Mouse (Mus musculus): ENCODE measurements around the gene Arid2.

The Arid2 gene

GRCm38 (mm10) chr15:96345312-96345849 lies 58.1 kb downstream of the Arid2 start:
- DNase-seq, result no peak

- DNase-seq, result no peak
Observed at GRCm38 (mm10) chr15:96351432-96351831, 64.1 kb downstream of the Arid2 start.

DNA sequence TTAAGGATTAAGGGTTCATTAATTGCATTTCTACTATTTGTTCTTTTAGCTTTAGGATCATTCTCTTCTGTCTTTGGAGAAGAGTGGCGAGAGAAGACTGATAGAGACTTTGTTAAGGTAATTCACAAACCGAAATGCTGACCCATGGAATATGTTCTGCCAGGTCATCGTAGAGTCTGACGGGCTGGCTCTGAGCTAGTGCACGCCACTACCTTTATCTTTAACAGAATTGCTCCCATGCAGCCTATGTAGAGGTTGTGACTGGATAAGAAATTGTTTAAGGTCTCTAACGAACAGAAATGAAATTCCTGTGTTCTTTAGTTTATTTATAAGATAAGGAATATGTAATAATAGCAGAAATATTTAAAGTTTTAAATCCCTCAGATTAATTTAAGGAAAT lies 71.6 kb downstream of the Arid2 start:
- no peak for DNase-seq

DNA sequence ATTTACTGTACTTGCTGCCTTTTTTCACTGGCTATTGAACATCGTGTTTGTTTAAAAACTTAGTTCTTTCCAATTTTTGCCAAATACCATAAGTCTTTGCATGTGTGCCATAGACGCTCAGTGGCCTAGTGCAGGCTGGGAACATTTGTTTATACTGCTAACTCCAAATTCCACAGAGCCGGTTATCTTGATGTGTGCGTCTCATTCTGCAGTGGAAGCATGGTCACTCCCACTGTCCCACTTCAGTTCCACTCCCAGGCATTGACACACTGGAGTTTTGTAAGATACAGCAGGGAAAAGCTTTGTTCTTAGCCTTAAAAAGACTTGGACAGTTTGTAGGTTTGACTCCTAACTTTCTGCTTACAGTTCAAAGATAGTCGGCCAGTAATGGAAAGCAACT lies 73.3 kb downstream of the Arid2 start:
- no peak for DNase-seq

- DNase-seq, result no peak
Observed at GRCm38 (mm10) chr15:96365351-96365750, 78.0 kb downstream of the Arid2 start.

- no peak for DNase-seq
Observed at GRCm38 (mm10) chr15:96366176-96366963, 79.1 kb downstream of the Arid2 start.

DNA sequence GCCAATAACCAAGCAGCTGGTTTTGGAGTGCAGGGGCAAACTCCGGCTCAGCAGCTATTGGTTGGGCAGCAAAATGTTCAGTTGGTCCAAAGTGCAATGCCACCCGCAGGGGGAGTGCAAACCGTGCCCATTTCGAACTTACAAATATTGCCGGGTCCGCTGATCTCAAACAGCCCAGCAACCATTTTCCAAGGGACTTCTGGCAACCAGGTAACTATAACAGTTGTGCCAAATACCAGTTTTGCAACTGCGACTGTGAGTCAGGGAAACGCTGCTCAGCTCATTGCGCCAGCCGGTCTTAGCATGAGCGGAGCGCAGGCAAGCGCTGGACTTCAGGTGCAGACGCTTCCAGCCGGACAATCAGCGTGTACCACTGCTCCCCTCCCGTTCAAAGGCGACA lies 84.0 kb downstream of the Arid2 start:
- no peak for DNase-seq

- no peak for DNase-seq
Observed at GRCm38 (mm10) chr15:96372628-96373027, 85.3 kb downstream of the Arid2 start.

DNA sequence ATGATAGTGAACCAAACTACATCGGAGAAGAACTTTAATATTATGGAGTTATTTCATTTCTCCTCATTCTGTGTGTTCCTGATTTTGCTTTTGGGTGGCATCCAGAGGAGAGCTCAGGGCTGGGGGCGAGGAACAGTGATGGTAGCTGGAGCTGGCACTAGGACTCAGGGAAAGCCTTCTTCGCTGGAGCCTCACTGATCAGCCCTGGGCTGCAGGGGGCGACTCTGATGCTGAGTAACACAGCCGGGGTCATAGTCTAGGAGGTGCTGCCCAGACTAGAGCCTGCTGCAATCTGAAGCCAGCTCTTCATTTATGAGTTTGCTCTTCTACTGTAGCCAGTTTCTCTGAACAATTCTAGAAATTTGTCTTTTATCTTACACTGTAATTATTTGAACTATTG lies 85.8 kb downstream of the Arid2 start:
- no peak for DNase-seq

- DNase-seq, result no peak
Observed at GRCm38 (mm10) chr15:96376214-96376613, 88.9 kb downstream of the Arid2 start.

DNA sequence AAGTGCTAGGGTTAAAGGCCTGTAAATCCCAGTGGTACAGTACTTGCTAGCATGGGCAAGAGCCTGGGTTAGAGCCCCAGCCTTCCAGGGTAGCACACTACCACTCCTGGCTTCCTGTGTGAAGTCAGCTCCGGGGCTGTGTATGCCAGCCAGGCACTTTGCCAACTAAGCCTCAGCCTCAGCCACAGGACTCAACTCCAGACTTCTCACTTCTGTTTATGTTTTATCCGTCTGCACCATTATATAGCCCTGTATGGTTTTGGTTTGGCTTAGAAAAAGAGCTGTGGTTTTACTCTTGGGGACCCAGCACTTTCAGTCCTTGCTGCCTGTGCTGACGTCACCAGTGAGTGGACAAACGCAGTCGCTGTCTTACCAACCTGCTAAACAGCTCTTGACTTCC lies 89.9 kb downstream of the Arid2 start:
- DNase-seq, result peak; percentile 57

- no peak for DNase-seq
Observed at GRCm38 (mm10) chr15:96377701-96378100, 90.4 kb downstream of the Arid2 start.

DNA sequence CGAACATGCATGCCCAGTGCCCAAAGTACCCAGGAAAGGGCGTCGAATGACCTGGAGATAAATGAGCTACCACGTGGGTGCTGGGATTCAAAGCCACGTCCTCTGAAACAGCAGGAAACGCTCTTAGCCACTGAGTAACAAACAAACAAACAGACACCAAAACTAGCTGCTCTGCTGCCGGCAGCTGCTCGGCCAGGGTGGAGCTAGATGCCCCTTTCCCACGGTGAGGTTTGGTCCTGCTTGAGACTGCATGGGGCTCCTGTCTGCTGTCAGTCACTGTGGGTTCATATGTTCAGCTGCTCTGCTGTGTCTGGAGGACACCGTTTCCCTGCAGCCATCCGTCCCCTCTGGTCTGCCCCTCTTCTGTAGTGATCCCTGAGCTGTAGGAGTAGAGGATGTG lies 94.9 kb downstream of the Arid2 start:
- no peak for DNase-seq

GRCm38 (mm10) chr15:96388565-96388964 lies 101.2 kb downstream of the Arid2 start:
- DNase-seq, result no peak

DNA sequence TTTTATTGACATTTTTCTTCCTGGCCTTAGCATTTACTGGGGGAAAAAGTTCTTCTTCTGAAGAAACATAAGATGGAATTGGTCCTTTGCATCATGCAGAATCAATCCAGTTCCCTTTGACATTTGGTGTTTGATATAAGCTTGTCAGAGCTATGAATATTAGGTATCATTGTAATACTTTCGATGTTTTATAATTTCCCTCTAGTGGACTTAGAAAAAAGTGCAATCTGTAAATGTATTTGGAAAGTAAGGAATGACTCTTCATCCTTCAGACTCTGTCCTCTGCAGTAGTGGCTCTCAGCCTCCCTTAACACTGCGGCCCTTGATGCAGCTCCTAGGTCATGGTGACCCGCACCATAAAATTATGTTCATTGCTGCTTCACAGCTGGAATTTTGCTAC lies 105.6 kb downstream of the Arid2 start:
- DNase-seq, result no peak

GRCm38 (mm10) chr15:96395071-96395470 lies 107.8 kb downstream of the Arid2 start:
- DNase-seq, result no peak

- DNase-seq, result no peak
Observed at GRCm38 (mm10) chr15:96396641-96397344, 109.5 kb downstream of the Arid2 start.

- no peak for DNase-seq
Observed at GRCm38 (mm10) chr15:96398333-96398732, 111.0 kb downstream of the Arid2 start.

DNA sequence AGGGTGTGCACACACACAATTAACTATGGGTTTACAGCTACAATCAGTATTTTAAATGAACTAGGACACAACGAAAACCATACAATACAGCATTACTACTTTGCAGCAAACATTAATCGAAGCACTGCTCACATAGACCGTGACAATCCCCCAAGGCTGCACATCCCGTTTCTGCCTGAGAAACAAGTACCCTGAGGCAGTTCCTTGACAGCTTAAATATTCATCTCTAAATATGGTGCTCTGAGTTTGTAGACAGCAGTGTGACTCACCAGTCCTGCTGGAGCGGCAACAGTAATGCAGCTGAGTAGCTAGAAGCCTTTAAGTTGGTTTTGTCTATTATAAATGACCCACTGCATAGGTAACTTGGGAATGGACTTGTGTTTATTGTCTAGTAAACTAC lies 118.2 kb downstream of the Arid2 start:
- no peak for DNase-seq

GRCm38 (mm10) chr15:96406253-96406652 lies 118.9 kb downstream of the Arid2 start:
- no peak for DNase-seq

DNA sequence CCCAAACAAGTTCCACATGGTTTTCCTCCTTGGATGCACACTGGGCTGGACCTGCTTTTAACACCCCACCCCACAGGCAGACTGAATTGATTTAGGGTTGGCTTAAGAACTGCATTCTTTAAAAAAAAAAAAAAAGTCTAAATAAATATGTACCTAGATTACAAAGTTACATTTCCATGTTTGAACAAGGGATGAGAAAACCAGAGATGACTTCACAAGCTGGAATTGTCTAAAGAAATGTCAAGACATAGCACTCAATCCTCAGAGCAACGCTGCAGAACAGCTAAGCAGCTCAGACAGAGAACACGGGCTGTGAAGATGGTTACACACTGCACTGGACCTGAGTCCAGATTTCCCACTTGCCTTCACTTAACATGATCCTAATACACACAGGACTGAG lies 119.8 kb downstream of the Arid2 start:
- no peak for DNase-seq

GRCm38 (mm10) chr15:96408717-96409121 lies 121.4 kb downstream of the Arid2 start:
- peak; percentile 62 for DNase-seq

DNA sequence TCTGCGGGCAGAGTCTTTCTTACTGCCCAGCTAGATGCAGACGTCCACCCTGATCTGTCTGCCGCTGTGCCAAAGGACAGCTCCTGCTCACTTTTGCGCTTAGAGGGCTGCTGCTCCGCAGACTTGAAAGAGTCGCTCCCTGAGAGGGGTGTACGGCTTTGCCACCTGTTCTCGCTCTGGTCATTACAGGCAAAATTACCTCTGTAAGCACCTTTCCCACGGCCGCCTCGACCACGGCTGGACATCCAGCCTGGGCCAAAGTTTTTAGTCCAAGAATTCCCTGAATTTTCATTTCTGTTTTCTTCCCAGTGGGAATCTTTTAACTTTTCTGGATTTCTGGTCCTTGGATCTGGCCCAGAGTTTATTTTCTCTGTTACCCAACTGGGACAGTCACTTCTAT lies 130.8 kb downstream of the Arid2 start:
- DNase-seq, result no peak

GRCm38 (mm10) chr15:96419920-96420319 lies 132.6 kb downstream of the Arid2 start:
- DNase-seq, result no peak

Data from layer of hippocampus, adult 9-11 months (tissue).